Mouse (Mus musculus) brain, adult 2 months (tissue): ENCODE measurements at regions not wholly inside any gene's neighbourhood (a gene's known extent, or its start where the extent isn't known, plus 50 kb on each side); places are given as distances from the start of the nearest gene placed in this dataset.

Source experiments
- DNase-seq: peaks from one replicate; pipeline ENCODE4 v3.0.0; 2011; ENCODE audit warnings: low read depth, low spot score

DNA sequence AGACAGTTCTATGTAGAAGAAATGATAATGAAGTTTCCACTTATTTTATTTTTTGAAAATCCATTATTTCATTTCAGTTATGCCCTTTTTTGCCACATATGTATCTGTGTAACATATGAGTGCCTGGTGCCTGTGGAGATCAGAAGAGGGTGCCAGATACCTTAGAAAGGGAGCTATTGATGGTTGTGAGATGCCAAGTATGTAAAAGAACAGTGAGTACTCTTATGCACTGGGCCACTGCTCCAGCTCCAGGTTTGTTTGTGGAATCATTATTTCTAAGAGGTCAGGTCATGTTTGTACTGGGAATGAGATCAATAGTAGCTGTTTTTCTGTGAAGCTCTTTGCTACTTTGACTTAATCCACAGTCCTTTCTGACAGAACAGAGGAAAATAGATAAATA lies 68.1 kb downstream of the Cenpw start:
- no peak for DNase-seq

DNA sequence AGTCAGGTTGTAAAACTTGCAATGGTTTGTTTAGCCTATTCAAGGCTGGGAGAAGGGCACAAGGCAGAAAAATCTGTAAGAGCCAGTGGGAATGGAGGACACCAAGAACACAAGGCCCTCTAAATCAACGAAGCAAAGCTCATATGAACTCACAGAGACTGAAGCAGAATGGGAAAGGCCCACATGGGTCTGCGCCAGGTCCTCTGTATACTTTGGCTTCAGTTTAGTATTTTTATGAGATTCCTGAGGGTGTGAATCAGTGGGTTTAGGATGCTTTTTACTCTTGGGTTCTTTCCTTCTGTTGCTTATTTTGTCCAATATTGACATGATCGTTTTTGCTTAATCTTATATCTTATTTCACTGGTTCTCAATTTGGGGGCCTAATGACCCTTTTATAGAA lies 90.0 kb downstream of the Cenpw start:
- DNase-seq = no peak

- no peak for DNase-seq
Measured at GRCm38 (mm10) chr10:30102443-30102842, 97.9 kb downstream of the Cenpw start.

DNA sequence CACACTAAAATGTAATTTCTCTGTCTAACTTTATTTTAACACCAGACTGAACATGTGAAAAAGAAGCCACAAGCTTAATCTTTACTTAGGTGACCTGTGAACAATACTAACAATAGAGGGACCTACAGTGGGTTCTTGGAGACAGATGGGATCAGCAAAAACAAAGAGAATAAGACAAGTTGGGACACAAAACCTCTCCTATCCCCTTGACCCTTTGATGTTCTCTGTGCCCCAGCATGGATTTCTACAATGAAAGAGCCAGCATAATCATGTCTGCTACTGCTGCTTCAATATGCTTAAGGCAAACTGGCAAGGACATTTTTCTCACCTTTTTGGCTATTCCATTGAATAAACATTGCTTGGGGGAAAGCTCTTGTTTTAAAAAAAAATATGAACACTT lies 105.8 kb downstream of the Cenpw start:
- no peak for DNase-seq

- no peak for DNase-seq
Measured at GRCm38 (mm10) chr10:30091549-30091948, 108.8 kb downstream of the Cenpw start.

- peak; percentile 77 for DNase-seq
Measured at GRCm38 (mm10) chr10:30089406-30089805, 111.0 kb downstream of the Cenpw start.

GRCm38 (mm10) chr10:30085059-30085458 lies 115.3 kb downstream of the Cenpw start:
- DNase-seq = no peak

- DNase-seq = no peak
Measured at GRCm38 (mm10) chr10:30066692-30067091, 133.7 kb downstream of the Cenpw start.

- DNase-seq = peak; percentile 78
Measured at GRCm38 (mm10) chr10:30030621-30031020, 169.7 kb downstream of the Cenpw start.

GRCm38 (mm10) chr10:30002950-30003636 lies 197.3 kb downstream of the Cenpw start:
- DNase-seq = peak; percentile 24

- no peak for DNase-seq
Measured at GRCm38 (mm10) chr10:30000836-30001235, 199.5 kb downstream of the Cenpw start.

DNA sequence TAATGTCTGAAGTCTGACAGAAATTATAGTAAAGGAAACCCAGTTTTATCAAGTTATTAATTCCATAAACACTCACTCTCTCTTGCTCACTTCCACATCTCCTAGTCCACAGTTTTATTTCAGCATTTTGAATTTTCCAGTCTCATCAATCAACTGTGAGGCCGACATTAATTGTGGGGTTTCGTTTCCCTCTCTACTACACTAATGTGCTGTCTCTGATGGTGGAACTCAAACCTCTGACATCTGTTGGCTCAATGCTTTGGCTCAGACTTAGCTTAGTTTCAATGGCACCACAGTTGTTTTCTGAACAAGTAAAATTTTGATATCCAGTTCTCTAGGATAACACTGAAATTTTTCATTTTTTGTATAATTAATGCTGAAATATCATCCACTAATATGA lies 218.8 kb downstream of the Cenpw start:
- DNase-seq = no peak
